8 mouse cellular contexts compared by ENCODE assay signal in the genomic region with DNA sequence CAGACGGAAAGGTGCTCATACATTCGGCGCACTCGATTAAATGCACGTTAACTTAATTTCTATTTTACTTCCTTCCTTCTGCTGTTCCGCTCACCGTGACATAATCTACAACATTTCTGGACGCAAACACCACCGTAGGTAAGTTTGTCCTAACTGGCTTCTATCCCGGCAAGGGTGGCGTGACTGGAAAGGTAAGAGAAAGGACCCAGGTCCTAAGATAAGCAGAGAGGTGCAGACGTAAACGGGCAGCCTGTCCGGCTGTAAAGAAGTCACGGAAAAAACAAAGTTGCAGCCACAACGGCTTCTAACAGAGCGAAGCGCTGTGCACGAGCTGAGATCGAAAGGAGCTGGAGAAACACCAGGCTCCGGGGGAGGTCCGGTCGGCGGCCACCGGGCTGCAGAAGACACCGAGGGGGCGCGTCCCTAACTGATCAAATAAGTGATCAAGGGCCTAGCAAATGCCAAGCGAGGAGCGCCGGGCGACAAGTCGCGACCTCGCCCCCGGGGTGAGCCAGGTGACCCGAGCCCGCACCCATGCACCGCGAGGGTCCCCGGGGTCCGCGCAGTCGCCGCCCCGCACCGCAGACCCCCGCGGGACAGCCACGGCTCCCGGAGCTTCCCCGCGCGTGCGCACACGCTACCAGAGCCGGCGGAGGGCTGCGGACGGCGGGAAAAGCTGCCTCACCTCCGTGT. TPM values are rescaled to one million over a fixed set of nuclear protein-coding genes. Genes with fewer than 3 reads are reported as not detected.
DNase-seq lines count a peak whose midpoint lies in the region; ATAC-seq lines count a peak whose summit lies in the region.

No protein-coding gene starts in this region.

- intact Hi-C loops in heart, postnatal 14 days (cut with DNase I): no loop called here

- peak overlapping the region; percentile 98 for H3K27ac ChIP-seq in heart, embryonic 12.5 days (ENCODE audit: poor library complexity, severe bottlenecking)
- H3K27ac ChIP-seq in hindbrain, embryonic 15.5 days (replicated peaks): peak overlapping the region; percentile 94

- H3K9me3 ChIP-seq in heart, embryonic 12.5 days (replicated peaks): no peaks in the 10 kb centered on the region
- H3K9me3 ChIP-seq in hindbrain, embryonic 15.5 days: no peaks in the 10 kb centered on the region

- H3K36me3 ChIP-seq in heart, embryonic 12.5 days: peaks cover 11% of the 10 kb centered on the region
- H3K36me3 ChIP-seq in hindbrain, embryonic 15.5 days: no peaks in the 10 kb centered on the region; the same call in 1 of the 2 replicates

- H3K4me1 ChIP-seq in heart, embryonic 12.5 days (replicated peaks): peaks cover 18% of the 10 kb centered on the region
- peaks cover 29% of the 10 kb centered on the region for H3K4me1 ChIP-seq in hindbrain, embryonic 15.5 days (replicated peaks)

- peak overlapping the region; percentile 89 for H3K9ac ChIP-seq in heart, embryonic 12.5 days
- H3K9ac ChIP-seq in hindbrain, embryonic 15.5 days: peak overlapping the region; percentile 73

- ATAC-seq in heart, embryonic 12.5 days (ENCODE audit: insufficient number of reproducible peaks, low FRiP score): peak; percentile 80
- ATAC-seq in hindbrain, embryonic 15.5 days (ENCODE audit: low FRiP score, low read depth): peak; percentile 82
- peak; percentile 26; the same call in 1 of the 2 replicates for ATAC-seq in megakaryocyte-erythroid progenitor cell, adult 5-6 weeks (replicated peaks; ENCODE audit: low FRiP score, low TSS enrichment, poor library complexity, severe bottlenecking)

- H3K4me3 ChIP-seq in heart, embryonic 12.5 days: peak overlapping the region; percentile 94
- peak overlapping the region; percentile 61 for H3K4me3 ChIP-seq in hindbrain, embryonic 15.5 days

- H3K4me2 ChIP-seq in heart, embryonic 12.5 days: peak overlapping the region; percentile 92
- H3K4me2 ChIP-seq in hindbrain, embryonic 15.5 days: peak overlapping the region; percentile 83

- no peak for DNase-seq in heart, postnatal 14 days
- DNase-seq in 416B (ENCODE audit: low read depth): peak; percentile 37
- DNase-seq in c-Kit-positive CD71-positive TER-119-positive erythroid progenitor cells, embryonic 14.5 days (ENCODE audit: low spot score): peak; percentile 37
- no peak for DNase-seq in right cerebral cortex, postnatal 4 days
- no peak for DNase-seq in adrenal gland, adult (ENCODE audit: inconsistent age in 2 of 2, low spot score in 1 of 2)

- 1% methylated on average over 61 of the region's 62 CpGs for WGBS in heart, embryonic 12.5 days
- WGBS in hindbrain, embryonic 15.5 days: 1% methylated on average over 61 of the region's 62 CpGs

- no peaks in the 10 kb centered on the region for H3K27me3 ChIP-seq in heart, embryonic 12.5 days (replicated peaks)
- H3K27me3 ChIP-seq in hindbrain, embryonic 15.5 days: no peaks in the 10 kb centered on the region

RNA-seq across cellular contexts. Expression of a gene that starts 0.7 kb away (rescaled TPM):
- polyA plus RNA-seq in heart, embryonic 12.5 days (2016; fragmentation: Nextera tagmentation; extraction: Ambion mirVana): 49.9 and 53.0 TPM in 2 replicates
- 10 to 100 TPM; 38.0 to 43.4 TPM for total RNA-seq in heart, postnatal 14 days (2021)
- 62.1 and 64.0 TPM in 2 replicates for polyA plus RNA-seq in hindbrain, embryonic 15.5 days (2015; fragmentation: Nextera tagmentation; extraction: Ambion mirVana)
- total RNA-seq in megakaryocyte-erythroid progenitor cell, adult 5-6 weeks (2014; fragmentation: Nextera tagmentation): 64.4 and 65.7 TPM in 2 replicates
- total RNA-seq in megakaryocyte-erythroid progenitor cell, adult 5-6 weeks (2017): 115 and 138 TPM in 2 replicates

RNA-seq across cellular contexts. Expression of a gene that starts 42.4 kb away (rescaled TPM):
- polyA plus RNA-seq in heart, embryonic 12.5 days (2016; fragmentation: Nextera tagmentation; extraction: Ambion mirVana): 0.66 and 1.1 TPM in 2 replicates
- under 1 TPM; 0.39 to 0.50 TPM for total RNA-seq in heart, postnatal 14 days (2021)
- polyA plus RNA-seq in hindbrain, embryonic 15.5 days (2015; fragmentation: Nextera tagmentation; extraction: Ambion mirVana): 1.8 and 2.2 TPM in 2 replicates
- not detected in 2 replicates for total RNA-seq in megakaryocyte-erythroid progenitor cell, adult 5-6 weeks (2014; fragmentation: Nextera tagmentation)
- not detected in 2 replicates for total RNA-seq in megakaryocyte-erythroid progenitor cell, adult 5-6 weeks (2017)

Comparison
In these comparisons a context has a peak if more than half of its experiments do, and no peak if none do; other contexts are left out.
1. ATAC-seq: peak in every context shown above with its lines; median percentile 82 in hindbrain, embryonic 15.5 days; 80 in heart, embryonic 12.5 days; 26 in megakaryocyte-erythroid progenitor cell, adult 5-6 weeks.
2. DNase-seq: peak in 416B (single experiment) and c-Kit-positive CD71-positive TER-119-positive erythroid progenitor cells, embryonic 14.5 days (single experiment); none in heart, postnatal 14 days (0 of 2), right cerebral cortex, postnatal 4 days (single experiment) and adrenal gland, adult (0 of 2).